Mouse (Mus musculus) thymus, postnatal 36 days (tissue): ENCODE results near the gene Zbtb16.

Source experiments
- DNase-seq, 2 experiments: peaks; one replicate each; pipeline ENCODE4 v3.0.0; 2022; ENCODE audit warnings: mixed read lengths in 2 of 2

The Zbtb16 gene

DNA sequence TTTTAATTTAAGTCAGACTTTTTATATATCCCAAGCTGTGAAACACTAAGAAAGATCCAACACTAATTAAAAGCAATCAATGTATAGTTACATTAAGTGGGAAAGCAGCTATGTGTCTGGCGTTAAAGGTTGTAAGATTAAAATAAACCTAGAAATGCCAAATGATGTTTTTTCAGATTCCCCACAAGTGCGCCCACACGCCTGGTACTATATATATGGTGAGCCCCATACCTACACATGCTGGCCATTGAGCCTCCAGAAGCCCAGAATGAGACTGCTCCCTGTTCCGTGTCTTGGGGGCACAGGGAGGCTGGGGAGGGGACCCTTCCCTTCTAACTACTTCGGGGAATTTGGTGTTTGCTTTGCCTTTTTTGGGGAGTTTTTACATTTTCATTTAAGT is 34.7 kb downstream of the Zbtb16 start:
- no peak for DNase-seq

DNA sequence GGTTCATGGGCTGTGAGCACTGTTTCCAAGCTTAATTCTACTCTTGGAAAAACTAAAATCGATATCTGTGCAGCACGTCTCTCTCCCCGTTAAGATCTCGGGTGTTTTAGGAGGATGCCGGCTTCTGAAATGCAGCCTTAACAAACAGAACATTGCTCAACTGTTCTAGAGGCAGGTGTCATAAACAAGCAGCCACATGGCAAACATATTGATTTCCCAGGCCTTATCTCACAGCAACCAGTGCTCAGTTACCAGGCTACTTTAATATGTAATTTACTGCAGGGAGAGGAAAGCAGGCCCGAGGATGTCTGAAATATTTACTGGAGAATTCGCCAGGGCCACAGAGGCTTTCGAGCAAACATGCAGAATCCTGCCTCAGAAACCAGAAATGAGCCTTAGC is 35.4 kb downstream of the Zbtb16 start:
- no peak for DNase-seq

DNA sequence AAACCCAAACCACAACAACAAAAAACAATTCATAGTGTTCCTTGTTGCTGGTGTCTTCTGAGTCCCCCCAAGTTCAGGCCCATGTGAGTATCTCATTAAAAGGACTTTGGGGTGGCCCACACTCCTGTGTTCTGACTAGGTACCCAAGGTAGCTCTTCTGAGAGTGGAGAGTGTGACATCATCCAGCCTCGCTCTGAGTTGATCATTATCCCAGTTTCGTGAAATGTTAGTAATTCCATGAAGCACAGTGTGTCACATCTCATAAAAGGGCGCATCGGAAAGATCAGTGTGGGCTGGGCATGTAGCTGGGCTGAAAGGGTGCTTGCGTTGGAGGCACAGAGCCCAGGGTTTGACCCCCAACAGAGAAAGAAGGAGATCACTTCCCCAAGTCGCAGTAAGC is 38.0 kb downstream of the Zbtb16 start:
- DNase-seq, result no peak

DNA sequence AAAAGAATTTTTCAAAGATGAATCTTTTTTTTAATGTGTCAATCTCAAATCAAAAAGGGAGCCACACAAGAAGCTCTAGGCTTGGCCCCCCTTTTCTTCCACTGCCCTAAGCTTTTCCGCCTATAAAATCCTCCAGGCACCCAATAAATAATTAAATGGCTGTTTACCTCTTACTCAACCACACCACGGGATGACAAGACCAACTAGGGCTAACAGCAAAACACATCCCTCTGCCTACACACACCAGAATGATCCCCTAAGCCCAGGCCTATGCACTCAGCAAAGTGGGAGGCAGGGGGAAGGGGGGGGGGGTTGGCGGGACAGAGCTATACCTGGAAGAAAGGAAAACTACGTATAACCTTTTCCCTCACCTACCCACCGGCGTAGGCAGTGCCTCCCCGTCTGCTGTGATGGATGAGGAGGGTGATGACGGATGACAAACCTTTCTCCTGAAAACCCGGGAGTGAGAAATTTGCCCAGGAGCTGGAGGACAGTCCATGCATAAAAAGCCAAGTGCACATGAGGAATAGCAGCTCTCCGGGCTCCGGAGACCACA is 39.7 kb downstream of the Zbtb16 start:
- no peak for DNase-seq

DNA sequence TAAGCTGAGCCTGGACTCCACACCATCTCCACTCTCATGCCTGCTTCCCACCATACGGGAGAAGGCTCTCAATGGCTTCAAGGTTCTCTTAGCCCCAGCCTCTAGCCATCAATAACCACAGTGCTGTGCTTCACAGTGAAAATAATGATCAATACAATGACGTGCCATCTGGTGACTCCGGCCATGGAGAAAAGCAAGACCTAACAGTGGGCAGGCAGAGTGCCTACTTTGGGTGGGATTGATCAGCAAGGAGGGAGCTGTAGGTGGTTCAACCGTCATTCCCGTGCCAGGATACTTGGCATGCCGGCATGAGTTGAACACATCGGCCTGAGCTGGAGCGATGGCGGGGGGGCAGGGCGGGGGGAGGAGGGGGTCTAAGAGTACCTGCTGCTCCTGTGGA is 40.3 kb downstream of the Zbtb16 start:
- no peak for DNase-seq

DNA sequence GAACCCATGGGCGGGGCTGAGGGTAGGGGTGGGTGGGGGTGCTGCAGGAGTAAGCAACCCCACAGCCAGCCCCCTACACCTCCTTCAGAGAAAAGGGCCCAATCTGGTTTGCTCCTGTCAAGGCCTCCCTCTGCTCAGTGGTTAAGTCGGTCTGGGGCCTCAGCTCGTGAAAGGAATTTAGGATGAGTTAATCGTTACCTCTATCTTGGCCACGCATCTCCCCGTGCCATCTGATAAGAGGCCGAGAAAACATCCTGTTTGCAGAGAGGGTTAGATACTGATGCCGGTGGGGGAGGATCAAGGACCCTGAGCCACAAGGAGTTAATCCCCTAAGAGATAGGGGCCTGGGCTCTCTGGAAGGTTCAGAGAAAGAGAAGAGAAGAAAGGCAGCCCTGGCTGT is 40.9 kb downstream of the Zbtb16 start:
- DNase-seq, result peak; percentile 7 to 29

DNA sequence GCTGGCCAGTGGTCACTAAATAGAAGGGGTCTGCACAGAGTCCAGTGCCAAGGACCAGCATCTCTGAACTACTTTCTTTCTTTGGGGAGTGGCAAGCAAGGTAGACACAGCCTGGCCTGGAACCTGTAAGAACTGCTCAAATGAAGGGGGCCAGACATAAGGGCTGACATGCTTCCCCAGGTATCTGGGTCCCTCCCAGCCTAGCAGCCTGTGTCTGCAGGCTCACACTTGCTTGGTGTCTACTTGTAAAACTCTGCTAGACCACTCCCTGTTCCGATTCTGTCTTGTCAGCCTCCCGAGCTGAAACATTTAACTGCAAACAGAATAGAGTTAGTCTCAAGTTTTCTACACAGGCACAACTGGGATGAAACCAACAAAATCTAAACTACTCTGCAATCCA is 41.6 kb downstream of the Zbtb16 start:
- no peak for DNase-seq

DNA sequence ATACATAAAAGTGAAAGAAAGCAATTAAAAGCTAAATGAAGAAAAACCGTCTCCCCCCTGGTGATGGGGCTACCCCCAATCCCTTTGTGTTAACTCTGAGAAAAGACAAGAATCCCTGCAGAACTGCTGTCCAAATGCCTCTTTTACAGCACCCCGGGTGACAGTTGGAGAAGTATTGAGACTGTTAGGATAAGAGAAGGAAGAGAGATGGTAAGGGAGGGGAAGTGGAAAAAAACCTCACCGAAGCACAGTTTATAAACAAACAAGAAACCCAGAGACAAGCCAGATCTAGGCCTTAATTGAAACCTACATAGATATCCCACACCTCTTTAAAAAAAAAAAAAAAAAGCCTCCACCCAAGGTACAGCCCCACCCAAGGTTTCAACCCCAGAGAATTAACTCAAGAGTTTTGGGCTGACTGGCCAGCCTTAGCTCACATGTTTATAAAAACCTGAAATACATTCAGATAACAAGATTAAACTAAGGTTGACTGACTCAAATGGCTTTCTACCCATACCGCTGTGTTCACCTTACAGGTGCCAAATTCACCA is 42.3 kb downstream of the Zbtb16 start:
- no peak for DNase-seq

DNA sequence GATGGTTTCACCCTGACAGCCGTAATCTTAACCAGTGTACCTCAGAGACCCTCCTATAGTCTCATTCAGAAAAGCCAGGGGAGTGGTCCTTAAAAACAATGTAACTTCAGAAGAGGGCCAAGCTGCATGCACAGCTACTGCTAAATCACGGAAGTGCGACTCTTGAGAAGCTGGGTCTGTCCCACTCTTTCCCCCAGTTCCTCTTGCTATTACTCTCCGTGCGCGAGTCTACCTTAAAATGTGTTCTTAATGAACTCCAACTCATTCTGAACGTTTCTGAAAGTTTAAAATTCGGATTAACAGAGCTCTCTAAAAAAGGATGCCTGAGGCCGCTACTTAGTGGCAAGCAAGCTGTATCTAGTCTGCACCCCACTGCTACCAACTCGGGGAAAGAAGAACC is 45.4 kb downstream of the Zbtb16 start:
- DNase-seq, result no peak

DNA sequence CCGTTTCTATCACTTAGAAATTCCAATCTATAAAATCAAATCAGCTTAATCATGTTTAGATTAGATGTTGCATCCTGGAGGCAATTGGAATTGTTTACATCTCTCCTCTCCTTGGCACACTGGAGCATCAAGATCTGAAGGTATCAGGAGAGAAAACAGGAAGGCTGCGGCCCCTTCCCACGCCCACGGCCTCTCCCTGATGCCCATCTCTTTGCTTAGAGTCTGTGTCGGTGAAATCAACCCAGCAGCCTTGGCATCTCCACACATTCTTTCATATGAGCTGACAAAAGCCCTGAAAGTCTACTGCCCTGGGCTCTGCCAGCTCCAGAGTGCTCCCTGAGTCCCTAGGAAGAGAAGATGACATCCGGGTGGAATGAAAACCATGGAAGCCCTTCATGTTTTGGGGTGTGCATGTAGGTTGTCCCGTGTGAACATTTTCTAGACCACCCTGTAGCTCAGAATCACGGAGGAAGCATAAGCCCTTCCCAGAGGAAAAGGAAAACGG is 48.1 kb downstream of the Zbtb16 start:
- DNase-seq, result no peak

DNA sequence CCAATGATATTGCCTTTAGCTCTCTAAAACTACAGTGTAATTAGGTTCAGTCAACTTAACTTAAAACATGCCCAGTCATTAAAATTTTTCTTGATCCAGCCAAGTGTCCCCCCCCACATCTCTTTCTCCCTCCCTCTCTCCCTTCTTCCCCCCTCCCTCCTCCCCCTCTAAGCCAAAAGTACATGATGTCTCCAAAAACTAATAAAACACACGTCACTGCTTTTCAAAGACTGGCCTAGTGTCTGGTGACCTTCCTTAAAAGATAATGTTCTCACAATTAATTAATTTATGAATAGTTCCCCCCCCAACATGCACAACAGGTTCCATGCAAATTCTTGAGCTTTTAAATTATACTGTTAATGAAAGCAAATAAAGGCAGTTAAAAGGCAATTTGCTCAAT is 48.7 kb downstream of the Zbtb16 start:
- DNase-seq, result no peak

DNA sequence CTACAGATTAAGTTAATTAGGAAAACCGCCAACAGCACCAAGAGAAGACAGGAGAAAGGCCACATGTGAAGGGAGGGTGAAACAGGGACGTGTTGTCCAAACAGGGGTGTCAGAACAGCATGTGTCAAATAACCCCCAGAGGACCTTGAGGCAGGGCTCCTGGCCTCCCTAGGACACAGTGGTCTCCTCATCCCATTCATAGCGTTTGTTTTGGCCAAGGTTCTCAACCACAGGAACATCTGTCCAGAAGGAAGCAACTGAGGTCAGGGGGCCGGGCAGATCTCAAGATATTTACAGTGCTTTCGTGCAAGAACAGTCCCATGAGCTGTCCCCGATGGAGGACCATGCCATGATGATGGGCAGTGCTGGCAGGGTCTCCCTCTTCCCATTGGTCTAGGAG is 49.2 kb downstream of the Zbtb16 start:
- no peak for DNase-seq

DNA sequence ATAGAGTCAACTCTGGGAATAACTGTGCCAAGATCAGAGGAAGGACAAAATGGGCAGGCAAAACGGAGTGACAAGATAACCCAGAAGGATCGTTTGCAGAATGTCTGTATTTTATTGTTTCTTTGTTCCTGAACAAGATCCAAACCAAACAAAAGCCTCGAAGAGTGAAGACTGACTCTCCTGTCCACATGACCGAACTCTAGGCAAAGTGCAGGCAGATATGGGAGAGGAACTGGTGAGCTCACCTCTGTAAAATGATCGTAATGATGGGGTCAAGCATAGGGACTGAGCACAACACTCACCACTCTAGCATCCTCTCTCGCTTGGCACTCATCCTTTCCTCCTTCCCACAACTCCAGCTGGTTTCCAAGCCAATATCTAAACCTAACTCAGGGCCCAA is 51.1 kb downstream of the Zbtb16 start:
- no peak for DNase-seq

DNA sequence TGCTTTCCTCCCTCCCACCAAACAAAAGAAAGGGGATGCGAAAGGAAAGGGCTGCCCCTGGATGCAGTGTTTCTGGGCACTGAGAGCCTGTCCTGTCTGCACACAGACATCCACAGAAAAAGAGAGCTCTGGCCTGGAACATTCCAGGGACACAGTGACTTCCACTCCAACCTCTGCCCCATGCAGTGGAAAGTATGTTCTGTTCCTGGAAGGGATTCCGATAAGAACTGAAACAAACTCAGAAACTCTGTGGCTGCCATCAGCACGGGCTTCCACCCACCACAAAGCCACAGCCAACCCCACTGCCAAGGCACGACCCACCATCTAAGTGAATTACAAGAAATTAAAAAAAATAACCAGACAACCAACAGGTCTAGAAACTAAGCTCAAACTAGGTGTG is 52.7 kb downstream of the Zbtb16 start:
- DNase-seq, result no peak

DNA sequence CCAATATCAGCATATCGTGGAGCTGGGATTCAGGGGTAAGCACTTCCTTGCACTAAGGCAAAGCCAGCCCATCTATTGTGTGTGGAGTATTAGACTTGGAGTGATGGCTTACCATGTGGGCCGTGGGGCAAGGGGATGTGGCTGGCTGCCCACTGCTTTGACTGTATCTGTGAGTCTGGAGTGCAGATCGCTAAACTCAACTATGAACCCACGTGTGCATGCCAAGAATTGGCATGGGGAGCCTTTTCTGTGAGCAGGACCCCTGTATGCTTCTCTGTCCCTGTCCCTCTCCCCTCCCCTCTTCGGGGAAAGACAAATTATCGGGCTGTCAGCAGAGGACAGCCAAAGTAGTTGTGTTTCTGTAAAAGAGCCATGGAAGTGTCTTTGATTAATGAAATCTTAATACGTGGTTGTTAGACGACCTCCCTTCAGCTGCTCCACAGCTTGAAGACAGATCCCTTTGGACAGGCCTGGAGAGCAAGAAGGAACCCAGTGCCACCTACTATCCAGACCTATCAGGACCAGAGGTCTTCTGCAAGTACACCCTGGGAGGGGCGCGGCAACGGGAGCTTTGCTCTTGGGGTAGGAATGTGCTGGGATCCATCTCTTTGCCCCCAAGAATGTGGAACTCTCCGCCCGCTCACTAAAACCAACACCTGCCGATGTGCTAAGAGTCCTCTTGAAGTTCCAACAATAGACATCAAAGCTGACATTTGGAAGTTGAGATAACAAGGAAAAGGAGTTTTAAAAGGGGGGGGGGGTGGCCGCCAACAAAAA is 53.5 kb downstream of the Zbtb16 start:
- DNase-seq, result no peak

DNA sequence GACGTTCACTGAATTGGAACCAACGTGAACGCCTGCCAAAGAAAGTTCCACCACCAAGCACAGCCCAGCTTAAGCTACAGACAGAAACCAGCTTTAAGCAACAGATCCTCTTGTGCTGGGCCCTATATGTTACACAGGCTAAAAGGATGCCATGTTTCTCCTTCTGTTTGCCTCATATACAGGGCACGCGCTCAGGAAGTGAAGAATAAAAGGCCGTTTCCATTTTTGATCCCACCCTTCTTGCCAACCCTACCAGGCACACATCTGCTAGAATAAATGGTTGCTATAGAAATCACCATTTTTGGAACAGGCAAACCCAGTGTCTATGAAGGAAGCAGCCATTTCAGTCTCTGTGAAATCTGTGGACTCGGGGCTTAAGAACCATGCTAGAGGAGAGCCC is 59.8 kb downstream of the Zbtb16 start:
- DNase-seq, result no peak

DNA sequence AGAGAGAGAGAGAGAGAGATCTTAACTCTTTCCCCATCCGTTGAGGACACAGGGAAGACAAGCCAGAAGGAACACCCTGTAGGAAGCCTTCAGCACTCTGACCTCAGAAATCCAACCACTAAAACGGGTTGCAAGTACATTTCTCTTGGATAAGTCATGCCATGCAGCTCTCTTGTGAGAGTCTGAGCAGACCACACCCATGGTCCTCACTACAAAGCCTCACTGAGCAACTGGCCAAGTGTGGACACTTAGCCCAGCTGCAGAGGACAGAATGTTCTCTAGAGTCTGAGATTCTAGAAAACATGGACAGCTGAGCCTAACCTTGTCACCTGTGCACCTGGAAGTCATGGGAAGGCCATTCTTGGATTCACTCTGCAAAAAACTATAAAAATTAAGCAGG is 60.5 kb downstream of the Zbtb16 start:
- DNase-seq, result no peak

DNA sequence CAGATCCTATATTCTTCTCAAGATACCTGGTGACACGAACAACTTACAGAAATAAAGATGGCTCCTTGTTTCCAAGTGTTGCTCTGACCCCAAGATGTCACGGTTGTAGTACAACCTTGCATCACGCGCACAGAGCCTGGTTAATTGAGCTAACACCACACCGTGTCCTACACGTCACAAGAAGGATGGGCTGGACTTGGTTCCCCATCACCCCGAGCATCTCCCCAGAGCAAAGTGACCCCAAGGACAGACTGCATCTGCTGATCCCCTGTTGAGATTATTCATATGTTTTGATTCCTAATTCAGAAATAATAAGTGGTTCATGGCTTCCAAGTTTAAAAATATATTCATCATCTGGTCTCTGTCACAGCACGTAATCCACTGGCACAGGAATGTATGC is 62.3 kb downstream of the Zbtb16 start:
- DNase-seq, result no peak

DNA sequence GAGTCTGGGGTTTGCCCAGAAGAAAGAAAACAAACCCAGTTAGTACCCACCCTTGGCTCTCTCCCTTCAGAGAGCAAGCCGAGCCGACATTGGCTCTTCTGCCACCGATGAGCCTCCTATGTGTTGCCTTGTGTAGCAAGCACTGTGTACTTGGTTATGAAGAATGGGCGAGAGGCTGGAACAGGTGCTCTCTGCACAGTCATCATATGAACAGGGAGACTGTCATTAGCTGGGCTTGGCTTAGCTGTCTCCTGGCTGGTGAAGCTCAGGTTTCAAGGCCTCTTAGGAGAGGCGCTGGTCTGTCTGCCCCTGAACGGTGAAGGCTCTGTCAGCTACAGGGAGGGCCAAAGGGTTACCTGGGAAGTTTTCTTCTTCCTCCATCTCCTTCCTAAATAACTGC is 62.9 kb downstream of the Zbtb16 start:
- DNase-seq, result no peak

DNA sequence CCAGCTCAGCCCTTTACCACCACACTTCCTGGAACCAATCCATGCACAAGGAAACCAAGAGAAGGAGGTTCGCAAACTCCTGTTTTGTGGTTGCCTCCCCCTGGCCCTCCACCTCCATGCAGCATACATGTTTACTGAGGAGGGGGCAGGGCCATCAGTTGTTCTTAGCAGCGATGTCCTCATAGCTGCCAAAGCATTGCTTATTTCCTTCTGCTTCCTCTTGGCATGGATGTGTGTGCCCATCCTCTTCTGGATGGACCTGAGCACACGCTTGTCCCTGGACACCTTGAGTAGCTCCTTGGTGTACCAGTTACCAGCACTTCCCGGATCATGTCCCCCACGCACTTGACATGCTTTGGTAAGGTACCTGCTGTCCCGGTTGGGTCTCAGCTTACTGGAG is 64.5 kb downstream of the Zbtb16 start:
- DNase-seq, result no peak

DNA sequence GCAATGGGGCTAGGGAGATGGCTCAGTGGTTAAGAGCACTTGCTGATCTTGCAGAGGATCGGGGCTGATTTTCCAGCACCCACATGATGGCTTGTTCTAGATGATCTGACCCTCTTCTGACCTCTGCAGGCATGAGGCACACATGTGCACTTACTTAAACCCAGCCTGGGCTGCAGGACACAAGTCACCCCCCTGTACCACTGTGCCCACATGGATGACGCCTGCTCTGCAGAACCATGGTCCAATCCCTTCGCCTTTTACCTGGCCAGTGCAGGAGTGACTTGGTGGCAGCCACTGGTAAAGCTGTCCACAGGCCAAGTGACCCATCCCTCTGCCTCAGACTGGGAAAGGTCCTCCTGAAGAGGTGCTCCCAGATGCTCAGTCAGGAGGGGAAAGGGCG is 67.1 kb downstream of the Zbtb16 start:
- DNase-seq, result no peak

DNA sequence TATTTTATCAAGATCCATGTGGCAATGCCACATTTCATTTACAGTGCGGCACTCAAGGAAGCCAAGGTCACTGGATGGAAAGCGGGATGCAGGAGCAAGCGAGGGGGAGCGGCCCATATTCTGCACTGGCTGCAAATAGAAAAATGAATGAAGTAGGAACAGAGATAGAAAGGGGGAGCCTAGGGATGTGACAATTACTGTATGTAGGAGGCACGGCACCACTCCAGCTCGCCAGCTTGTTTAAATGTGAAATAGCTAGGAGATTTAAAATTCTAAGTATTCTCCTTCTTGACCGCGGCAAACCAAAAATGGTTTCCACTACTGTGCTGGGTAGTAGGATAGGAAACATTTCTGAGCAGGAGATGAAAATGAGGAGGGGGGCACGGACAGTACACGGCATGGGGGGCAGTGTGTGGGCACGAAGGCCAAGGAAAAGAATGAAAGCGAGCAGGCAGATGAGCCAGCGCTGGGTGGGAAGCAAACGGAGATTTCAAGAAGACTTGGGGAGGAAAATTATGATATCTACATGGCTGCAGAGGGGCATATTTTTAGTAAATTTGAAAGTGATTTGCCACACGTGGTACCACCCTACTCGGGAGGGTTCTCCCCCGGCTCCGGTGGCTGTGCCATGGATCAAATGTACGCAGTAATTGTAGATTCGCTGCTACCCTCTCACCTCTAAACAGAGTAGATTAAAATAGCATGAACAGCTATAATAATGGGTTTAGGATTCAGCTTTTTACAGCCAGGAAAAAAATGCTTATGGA is 68.2 kb downstream of the Zbtb16 start:
- no peak for DNase-seq

DNA sequence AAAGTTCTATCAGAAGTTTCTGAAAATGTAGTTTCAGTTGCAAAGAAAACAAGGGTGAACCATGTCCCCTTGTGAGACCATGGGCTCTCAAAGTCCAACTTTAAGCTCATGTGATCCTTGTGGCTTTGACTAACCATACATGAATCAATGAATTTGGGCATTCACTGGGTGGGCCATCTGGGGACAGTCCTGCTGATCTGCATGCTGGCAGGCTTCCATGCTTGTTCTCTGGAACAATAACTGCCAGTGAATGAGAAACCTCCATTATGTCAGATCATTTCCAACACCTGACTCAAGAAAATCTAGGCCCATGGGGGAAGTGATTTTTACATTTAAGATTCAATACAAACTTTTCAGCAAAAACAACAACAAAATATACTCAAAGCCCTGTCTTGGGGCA is 70.1 kb downstream of the Zbtb16 start:
- no peak for DNase-seq

DNA sequence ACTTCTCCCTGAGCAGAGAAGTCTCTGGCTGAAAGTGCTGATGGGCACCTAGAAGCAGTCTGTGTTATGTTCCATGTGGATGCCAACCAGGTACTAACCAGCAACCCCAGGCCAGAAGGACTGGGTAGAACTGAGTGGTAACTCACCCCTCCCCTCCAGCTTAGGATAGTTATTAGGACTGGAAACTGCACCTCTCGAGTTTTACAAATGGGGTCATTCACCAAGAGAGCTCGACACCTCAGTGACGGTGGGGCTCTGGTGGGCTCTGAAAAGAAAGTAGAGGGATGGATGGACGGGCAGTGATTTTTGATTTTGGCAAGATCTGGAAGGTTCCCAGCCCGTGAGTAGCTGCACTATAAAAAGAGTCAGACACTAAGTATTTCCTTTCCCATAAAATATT is 71.7 kb downstream of the Zbtb16 start:
- no peak for DNase-seq
